ENCODE assay signal across 8 mouse cellular contexts in the genomic region with DNA sequence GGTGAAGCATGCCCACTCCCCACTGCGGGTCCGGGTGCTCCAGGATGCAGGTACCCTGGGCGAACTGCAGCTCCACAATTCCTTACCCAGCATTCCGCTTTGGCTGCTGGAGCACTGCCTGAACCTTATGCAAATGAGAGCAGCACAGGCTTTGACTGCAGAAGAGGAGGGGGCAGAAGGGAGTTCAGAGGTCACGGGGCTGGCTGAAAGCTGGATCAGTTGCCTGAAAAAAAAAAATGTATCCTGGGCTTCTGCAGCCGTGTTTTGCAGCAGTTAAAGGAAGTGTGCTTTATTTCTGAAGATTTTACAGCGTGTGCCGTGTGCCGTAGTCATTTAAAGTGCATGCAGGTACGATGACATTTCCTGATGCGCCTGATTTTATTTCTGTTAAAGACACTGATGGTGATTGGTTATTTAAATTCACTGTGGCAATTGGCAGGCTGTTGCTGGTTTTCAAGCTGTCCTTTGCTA.
DNase-seq lines count a peak whose midpoint lies in the region; ATAC-seq and TF ChIP-seq lines count a peak whose summit lies in the region.

No protein-coding gene starts in this region.

- no peaks in the 10 kb centered on the region for H3K9me3 ChIP-seq in forebrain, embryonic 10.5 days
- H3K9me3 ChIP-seq in hindbrain, embryonic 12.5 days (replicated peaks), result no peaks in the 10 kb centered on the region
- no peaks in the 10 kb centered on the region for H3K9me3 ChIP-seq in lung, postnatal 0 days (ENCODE audit: low read length)

- peak overlapping the region; percentile 57 for H3K4me3 ChIP-seq in forebrain, embryonic 10.5 days
- peak overlapping the region; percentile 48 for H3K4me3 ChIP-seq in hindbrain, embryonic 12.5 days
- H3K4me3 ChIP-seq in lung, postnatal 0 days (ENCODE audit: low read depth, low read length), result peak overlapping the region; percentile 24

- H3K4me1 ChIP-seq in forebrain, embryonic 10.5 days, result peaks cover 38% of the 10 kb centered on the region
- 0 out of 2 replicates have a peak, but pooled peaks cover 2% of the 10 kb centered on the region for H3K4me1 ChIP-seq in hindbrain, embryonic 12.5 days
- H3K4me1 ChIP-seq in lung, postnatal 0 days (ENCODE audit: insufficient read depth, low read depth, low read length), result peaks cover 6% of the 10 kb centered on the region; the same call in 1 of the 2 replicates

- 2% methylated on average over 11 of the region's 11 CpGs for WGBS in forebrain, embryonic 10.5 days
- 1% methylated on average over 11 of the region's 11 CpGs for WGBS in hindbrain, embryonic 12.5 days
- WGBS in lung, postnatal 0 days, result 4% methylated on average over 11 of the region's 11 CpGs

- no peaks in the 10 kb centered on the region for H3K36me3 ChIP-seq in forebrain, embryonic 10.5 days (replicated peaks)
- no peaks in the 10 kb centered on the region for H3K36me3 ChIP-seq in hindbrain, embryonic 12.5 days
- H3K36me3 ChIP-seq in lung, postnatal 0 days (ENCODE audit: insufficient read depth, low read length), result no peaks in the 10 kb centered on the region

- peak; percentile 3 for DNase-seq in thymus, postnatal 0 days (ENCODE audit: low spot score)
- no peak for DNase-seq in thymus, postnatal 14 days
- DNase-seq in forebrain, embryonic 10.5 days (ENCODE audit: extremely low spot score, low spot score), result peak; percentile 83
- DNase-seq in layer of hippocampus, postnatal 25 days (ENCODE audit: extremely low spot score in 1 of 2, low spot score in 1 of 2), result peak; percentile 45 to 62
- peak; percentile 26 for DNase-seq in lung, postnatal 0 days (ENCODE audit: low spot score)
- peak; percentile 69 for DNase-seq in right cerebral cortex, postnatal 14 days

- peak overlapping the region; percentile 55 for H3K4me2 ChIP-seq in hindbrain, embryonic 12.5 days (replicated peaks)
- peak overlapping the region; percentile 65 for H3K4me2 ChIP-seq in lung, postnatal 0 days (replicated peaks; ENCODE audit: low read depth, low read length)

- peak; percentile 92 for ATAC-seq in hindbrain, embryonic 12.5 days (ENCODE audit: low FRiP score)
- no peak for ATAC-seq in lung, postnatal 0 days
- ATAC-seq in activated CD4-positive, CD25-positive, alpha-beta regulatory T cell, adult 4 months, result no peak

- H3K27me3 ChIP-seq in forebrain, embryonic 10.5 days (ENCODE audit: poor library complexity, severe bottlenecking), result no peaks in the 10 kb centered on the region
- H3K27me3 ChIP-seq in hindbrain, embryonic 12.5 days, result no peaks in the 10 kb centered on the region
- no peaks in the 10 kb centered on the region for H3K27me3 ChIP-seq in lung, postnatal 0 days (replicated peaks; ENCODE audit: insufficient read depth, low read length)

- peak overlapping the region; percentile 88 for H3K27ac ChIP-seq in forebrain, embryonic 10.5 days
- peak overlapping the region; percentile 85 for H3K27ac ChIP-seq in hindbrain, embryonic 12.5 days
- no peak overlapping the region for H3K27ac ChIP-seq in lung, postnatal 0 days (ENCODE audit: low read length)

- no peak for TF ChIP-seq CTCF in lung, postnatal 0 days (IDR thresholded peaks at IDR 0.05)

- H3K9ac ChIP-seq in hindbrain, embryonic 12.5 days, result peak overlapping the region; percentile 58
- no peak overlapping the region; the same call in 1 of the 2 replicates for H3K9ac ChIP-seq in lung, postnatal 0 days (replicated peaks; ENCODE audit: low read depth)

- no peak for TF ChIP-seq EP300 in lung, postnatal 0 days (IDR thresholded peaks at IDR 0.05)
